Mouse (Mus musculus) neural tube, embryonic 11.5 days (tissue): Measurements from ENCODE around the gene Bbs1. TPM values are rescaled to one million over a fixed set of nuclear protein-coding genes. Genes with fewer than 3 reads are reported as not detected.

ENCODE experiments used
- ATAC-seq: fragments of 200-750 bp; cut with Nextera tagmentation; 2 replicates; pipeline ENCODE4 v1.8.0; 2017; ENCODE audit warnings: moderate number of reproducible peaks, mild to moderate bottlenecking, moderate TSS enrichment, moderate library complexity; ENCODE audit not compliant: insufficient read depth, low FRiP score, low TSS enrichment
- DNase-seq: peaks from one replicate; pipeline ENCODE4 v3.0.0-alpha.2; 2015; ENCODE audit warnings: low spot score
- H3K27ac ChIP-seq: fragments of 300-500 bp; sonication (generic); 2 replicates; pipeline ENCODE4 v1.5.1; 2014; ENCODE audit warnings: low read depth, mild to moderate bottlenecking, low read length
- H3K27me3 ChIP-seq: fragments of 300-500 bp; sonication (generic); 2 replicates; pipeline ENCODE4 v1.6.1; 2014; ENCODE audit warnings: mild to moderate bottlenecking, low read length, mixed read lengths; ENCODE audit not compliant: control insufficient read depth, insufficient read depth
- H3K36me3 ChIP-seq: fragments of 300-500 bp; sonication (generic); 2 replicates; pipeline ENCODE4 v1.6.1; 2014; ENCODE audit warnings: mild to moderate bottlenecking, low read length, moderate library complexity, mixed read lengths; ENCODE audit not compliant: control insufficient read depth, insufficient read depth
- H3K4me1 ChIP-seq: fragments of 300-500 bp; sonication (generic); 2 replicates; pipeline ENCODE4 v1.6.1; 2014; ENCODE audit warnings: low read length, mixed read lengths; ENCODE audit not compliant: control insufficient read depth, insufficient read depth
- H3K4me2 ChIP-seq: fragments of 300-500 bp; sonication (generic); 2 replicates; pipeline ENCODE4 v1.6.1; 2014; ENCODE audit warnings: low read depth, mild to moderate bottlenecking, moderate library complexity
- H3K4me3 ChIP-seq: fragments of 300-500 bp; sonication (generic); 2 replicates; pipeline ENCODE4 v1.5.1; 2014; ENCODE audit warnings: low read depth, low read length
- H3K9ac ChIP-seq: fragments of 300-500 bp; sonication (generic); 2 replicates; pipeline ENCODE4 v1.6.1; 2014; ENCODE audit warnings: mild to moderate bottlenecking, low read length
- H3K9me3 ChIP-seq: fragments of 300-500 bp; sonication (generic); 2 replicates; pipeline ENCODE4 v1.6.1; 2016; ENCODE audit warnings: low read length; ENCODE audit not compliant: control insufficient read depth
- WGBS: fragments of 180-500 bp; shearing (Covaris S2); extraction: QIAGEN DNeasy Blood & Tissue Kit; methylation state at CpG from one replicate; pipeline ENCODE4 v1.1.7; 2014; 5-methylcytosine and 5-hydroxymethylcytosine counted together
- polyA plus RNA-seq: library from polyadenylated mRNA; unstranded; fragments of >200 nt; fragmentation: Nextera tagmentation; extraction: Ambion mirVana; gene quantifications from 2 replicates; pipeline ENCODE4 v1.2.1, GENCODE M21; 2014

The Bbs1 gene
- polyA plus RNA-seq, 1 experiment from 2014 or later, result 4.8 TPM

DNA sequence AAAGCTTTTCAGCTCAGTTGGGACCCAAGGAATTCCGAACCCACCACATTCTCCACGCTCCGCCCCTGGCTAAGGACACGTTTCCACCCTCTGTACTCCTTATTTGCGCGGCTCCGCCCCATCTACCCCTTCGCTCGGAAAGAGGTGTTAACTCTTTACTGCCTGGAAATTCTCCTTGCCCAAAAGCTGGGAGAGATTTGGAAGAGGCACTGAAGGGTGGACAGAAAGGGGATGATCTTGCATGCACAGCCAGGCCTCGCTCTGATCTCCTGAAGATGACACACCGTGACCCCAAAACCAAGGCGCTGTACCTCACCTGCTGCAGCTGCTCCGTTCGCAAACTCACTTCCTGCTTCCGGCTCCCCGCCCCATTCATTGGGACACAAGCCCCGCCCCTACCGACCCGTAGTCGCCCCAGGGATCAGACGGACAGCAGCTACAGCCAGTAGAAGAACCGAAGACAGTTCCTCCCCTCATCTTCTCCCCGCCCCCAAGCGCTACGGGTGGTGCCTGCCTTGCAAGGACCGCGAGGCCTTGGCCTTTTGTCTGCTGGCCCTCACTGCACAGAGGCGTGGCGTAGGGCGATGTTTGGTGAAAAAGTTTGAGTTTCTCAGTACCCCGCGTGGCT lies 21.6 kb upstream of the Bbs1 start, which contains the start of gene Dpp3:
TSS of gene Dpp3 (minus strand) at position 384 of the 628 bp plus-strand sequence.
- peak within 1 kb of the TSS; percentile 50 for H3K4me3 ChIP-seq
- no peaks in the 10 kb centered on the region for H3K27me3 ChIP-seq
- 0% methylated on average over 32 of the region's 32 CpGs for WGBS
- H3K36me3 ChIP-seq, result peaks cover 4% of the 10 kb centered on the region; the same call in 1 of the 2 replicates
- peak within 1 kb of the TSS; percentile 64 for H3K4me2 ChIP-seq
- H3K9ac ChIP-seq, result peak within 1 kb of the TSS; percentile 57
- H3K9me3 ChIP-seq, result no peaks in the 10 kb centered on the region
- DNase-seq, result peak; percentile 98
- H3K4me1 ChIP-seq, result peaks cover 10% of the 10 kb centered on the region
- ATAC-seq, result peak; percentile 98
- peak within 1 kb of the TSS; percentile 58 for H3K27ac ChIP-seq

DNA sequence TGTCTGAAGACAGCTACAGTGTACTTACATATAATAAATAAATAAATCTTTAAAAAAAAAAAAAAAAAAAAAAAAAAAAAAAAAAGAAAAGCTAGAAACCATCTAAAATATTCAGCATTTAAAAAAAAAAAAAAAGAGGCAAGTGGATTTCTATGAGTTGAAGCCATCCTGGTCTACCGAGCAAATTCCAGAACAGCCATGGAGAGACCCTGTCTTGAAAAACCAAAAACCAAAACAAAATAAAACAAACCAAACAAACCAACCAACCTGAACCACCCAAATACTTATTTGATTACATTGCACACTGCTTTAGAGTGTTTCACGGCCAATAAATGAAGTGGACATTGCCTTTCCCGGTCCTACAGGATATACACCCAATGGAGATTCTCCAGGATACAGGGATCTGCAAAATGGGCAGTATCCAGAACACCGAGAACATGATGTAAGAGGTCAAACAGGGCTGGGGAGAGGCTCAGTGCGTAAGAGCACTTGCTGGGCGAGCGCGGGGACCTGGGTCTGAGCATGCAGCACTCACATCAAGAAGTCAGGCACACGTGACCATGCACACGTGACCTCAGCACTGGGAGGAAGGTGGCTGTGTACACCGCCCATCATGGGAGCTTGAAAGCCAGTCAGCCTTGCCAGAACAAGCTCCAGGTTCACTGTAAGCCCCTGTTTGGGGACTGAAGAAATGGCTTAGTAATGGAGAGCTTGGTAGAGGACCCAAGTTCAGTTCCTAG lies 18.9 kb upstream of the Bbs1 start:
- Histone ChIP-seq H3K27me3 (no peaks in the 10 kb centered on the region), H3K27ac (no peak overlapping the region), H3K4me1 (peaks cover 10% of the 10 kb centered on the region), H3K9me3 (no peaks in the 10 kb centered on the region), H3K9ac (no peak overlapping the region), H3K36me3 (peaks cover 21% of the 10 kb centered on the region), H3K4me2 (no peak overlapping the region), H3K4me3 (no peak overlapping the region)
- WGBS, result 94% methylated on average over 11 of the region's 11 CpGs
- ATAC-seq (no peak), DNase-seq (no peak)

DNA sequence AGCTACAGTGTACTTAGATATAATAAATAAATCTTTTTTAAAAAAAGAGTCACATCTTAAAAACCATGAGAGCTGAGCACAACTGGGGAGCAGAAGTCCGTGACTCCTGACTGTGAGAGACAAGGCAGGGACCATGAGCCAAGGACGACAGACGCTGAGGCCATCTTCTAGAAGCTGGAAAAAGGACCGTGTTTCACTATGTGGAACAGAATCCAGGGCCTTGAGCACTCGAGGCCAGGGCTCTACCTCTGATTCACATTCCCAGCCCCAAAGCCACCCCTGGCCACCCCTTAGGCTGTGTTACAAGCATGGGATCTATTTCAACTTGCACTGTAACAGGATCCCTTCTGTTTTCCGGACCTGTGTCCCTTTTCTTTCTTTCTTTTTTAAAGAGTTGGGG lies 13.2 kb upstream of the Bbs1 start:
- no peak overlapping the region for H3K9ac ChIP-seq
- H3K4me1 ChIP-seq, result no peaks in the 10 kb centered on the region
- H3K27me3 ChIP-seq, result no peaks in the 10 kb centered on the region
- peaks cover 45% of the 10 kb centered on the region for H3K36me3 ChIP-seq
- H3K4me3 ChIP-seq, result no peak overlapping the region
- ATAC-seq, result no peak
- H3K9me3 ChIP-seq, result no peaks in the 10 kb centered on the region
- DNase-seq, result no peak
- 88% methylated on average over 6 of the region's 6 CpGs for WGBS
- no peak overlapping the region for H3K4me2 ChIP-seq
- H3K27ac ChIP-seq, result no peak overlapping the region

DNA sequence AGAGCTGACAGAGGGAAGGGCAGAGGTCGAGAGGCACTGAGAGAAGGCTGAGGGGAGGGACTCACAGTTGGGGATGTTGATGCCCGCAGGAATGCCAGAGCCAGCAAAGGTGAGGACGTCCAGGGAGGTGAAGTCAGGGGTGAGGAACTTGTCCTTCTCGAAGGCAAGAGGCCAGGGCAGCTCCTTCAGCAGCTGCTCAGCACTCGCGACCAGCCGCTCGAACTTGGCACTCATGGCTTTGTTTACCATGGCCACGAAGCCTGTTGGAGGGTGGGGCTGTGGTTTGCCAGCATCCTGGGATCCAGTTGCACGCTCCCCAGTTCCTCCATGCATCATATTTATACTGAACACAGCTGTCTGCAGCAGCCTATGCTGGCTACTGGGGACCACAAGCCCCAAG lies 10.4 kb upstream of the Bbs1 start:
- no peak overlapping the region for H3K4me2 ChIP-seq
- no peaks in the 10 kb centered on the region for H3K9me3 ChIP-seq
- no peak for ATAC-seq
- no peak for DNase-seq
- H3K36me3 ChIP-seq, result peaks cover 42% of the 10 kb centered on the region
- 91% methylated on average over 10 of the region's 10 CpGs for WGBS
- H3K27ac ChIP-seq, result no peak overlapping the region
- no peak overlapping the region for H3K4me3 ChIP-seq
- no peaks in the 10 kb centered on the region for H3K4me1 ChIP-seq
- H3K27me3 ChIP-seq, result no peaks in the 10 kb centered on the region
- H3K9ac ChIP-seq, result no peak overlapping the region

DNA sequence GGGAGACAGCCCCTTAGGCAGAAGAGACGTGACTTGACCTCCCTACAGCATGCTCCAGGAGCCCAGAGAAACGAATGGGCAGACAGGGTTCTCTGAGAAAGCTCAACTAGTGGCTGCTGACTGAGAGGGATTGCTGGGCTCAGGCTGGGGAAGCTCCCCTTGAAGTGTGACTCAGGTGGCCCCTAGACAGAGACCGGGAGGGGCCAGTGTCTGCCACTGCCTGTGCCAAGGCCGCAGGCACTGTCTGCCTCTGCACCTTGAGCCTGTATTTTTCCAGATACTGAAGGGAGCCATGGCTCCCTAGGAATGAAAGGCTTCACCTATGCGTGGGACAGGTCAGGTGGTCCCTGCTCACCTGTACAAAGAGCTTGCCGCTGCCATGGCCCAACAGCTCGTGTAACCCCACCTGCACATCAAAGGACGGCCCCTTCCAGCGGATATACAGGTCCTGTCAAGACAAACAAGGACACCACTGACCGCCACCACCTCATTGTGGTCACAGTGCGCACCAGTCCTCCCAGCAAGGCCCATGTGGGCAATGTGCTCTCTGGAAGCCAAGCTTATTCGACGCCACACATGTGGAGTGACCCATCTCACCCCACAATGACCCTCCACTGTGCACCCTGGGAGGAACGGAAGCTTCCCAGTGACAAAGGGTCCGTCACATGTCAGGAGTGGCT lies 9.6 kb upstream of the Bbs1 start:
- Histone ChIP-seq H3K9me3 (no peaks in the 10 kb centered on the region), H3K4me3 (no peak overlapping the region), H3K4me1 (no peaks in the 10 kb centered on the region), H3K36me3 (peaks cover 40% of the 10 kb centered on the region), H3K9ac (no peak overlapping the region), H3K4me2 (no peak overlapping the region), H3K27me3 (no peaks in the 10 kb centered on the region), H3K27ac (no peak overlapping the region)
- ATAC-seq, result no peak
- no peak for DNase-seq
- WGBS, result 89% methylated on average over 15 of the region's 15 CpGs

DNA sequence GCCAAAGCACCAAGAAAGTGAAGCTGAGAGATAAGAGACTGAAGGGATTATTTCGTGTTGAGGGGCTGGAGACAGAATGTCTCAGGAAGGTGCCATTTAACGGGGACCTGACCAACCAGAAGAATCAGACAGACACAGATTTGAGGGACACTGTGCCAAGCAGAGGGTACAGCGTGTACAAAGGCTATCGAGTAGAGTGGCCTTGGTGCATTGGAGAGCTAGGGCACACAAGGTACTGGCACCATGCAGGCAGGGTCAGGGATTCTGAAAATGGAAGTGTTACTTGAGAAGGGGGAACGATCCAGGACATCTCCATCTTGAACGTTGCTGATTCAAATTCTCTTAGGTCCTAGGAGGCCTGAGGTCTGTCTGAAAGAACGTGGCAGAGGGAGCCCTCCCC lies 2.9 kb upstream of the Bbs1 start:
- ATAC-seq (no peak), DNase-seq (no peak)
- Histone ChIP-seq H3K4me3 (no peak overlapping the region), H3K4me1 (peaks cover 5% of the 10 kb centered on the region; the same call in 1 of the 2 replicates), H3K4me2 (no peak overlapping the region), H3K36me3 (peaks cover 12% of the 10 kb centered on the region), H3K27ac (no peak overlapping the region), H3K27me3 (no peaks in the 10 kb centered on the region), H3K9ac (no peak overlapping the region), H3K9me3 (no peaks in the 10 kb centered on the region)
- 93% methylated on average over 7 of the region's 7 CpGs for WGBS

GRCm38 (mm10) chr19:4908107-4908506 lies 1.7 kb upstream of the Bbs1 start:
- DNase-seq (peak; percentile 37), ATAC-seq (no peak)
- Histone ChIP-seq H3K4me2 (no peak overlapping the region), H3K27ac (no peak overlapping the region), H3K9ac (no peak overlapping the region), H3K9me3 (no peaks in the 10 kb centered on the region), H3K4me3 (no peak overlapping the region), H3K36me3 (peaks cover 6% of the 10 kb centered on the region), H3K27me3 (no peaks in the 10 kb centered on the region), H3K4me1 (peaks cover 5% of the 10 kb centered on the region; the same call in 1 of the 2 replicates)
- WGBS, result 91% methylated on average over 4 of the region's 4 CpGs

- H3K36me3 ChIP-seq, result no peaks in the 10 kb centered on the region; the same call in none of the 2 replicates
- no peaks in the 10 kb centered on the region for H3K9me3 ChIP-seq
- no peaks in the 10 kb centered on the region for H3K27me3 ChIP-seq
- no peak overlapping the region for H3K27ac ChIP-seq
- DNase-seq (no peak), ATAC-seq (no peak)
- no peak overlapping the region for H3K9ac ChIP-seq
- no peak overlapping the region for H3K4me3 ChIP-seq
- WGBS, result 80% methylated on average over 3 of the region's 3 CpGs
- H3K4me1 ChIP-seq, result no peaks in the 10 kb centered on the region
- no peak overlapping the region for H3K4me2 ChIP-seq
These were observed 6.5 kb downstream of the Bbs1 start for GRCm38 (mm10) chr19:4899888-4900287.
